1 mouse cellular context compared by ENCODE assay signal in the genomic region with DNA sequence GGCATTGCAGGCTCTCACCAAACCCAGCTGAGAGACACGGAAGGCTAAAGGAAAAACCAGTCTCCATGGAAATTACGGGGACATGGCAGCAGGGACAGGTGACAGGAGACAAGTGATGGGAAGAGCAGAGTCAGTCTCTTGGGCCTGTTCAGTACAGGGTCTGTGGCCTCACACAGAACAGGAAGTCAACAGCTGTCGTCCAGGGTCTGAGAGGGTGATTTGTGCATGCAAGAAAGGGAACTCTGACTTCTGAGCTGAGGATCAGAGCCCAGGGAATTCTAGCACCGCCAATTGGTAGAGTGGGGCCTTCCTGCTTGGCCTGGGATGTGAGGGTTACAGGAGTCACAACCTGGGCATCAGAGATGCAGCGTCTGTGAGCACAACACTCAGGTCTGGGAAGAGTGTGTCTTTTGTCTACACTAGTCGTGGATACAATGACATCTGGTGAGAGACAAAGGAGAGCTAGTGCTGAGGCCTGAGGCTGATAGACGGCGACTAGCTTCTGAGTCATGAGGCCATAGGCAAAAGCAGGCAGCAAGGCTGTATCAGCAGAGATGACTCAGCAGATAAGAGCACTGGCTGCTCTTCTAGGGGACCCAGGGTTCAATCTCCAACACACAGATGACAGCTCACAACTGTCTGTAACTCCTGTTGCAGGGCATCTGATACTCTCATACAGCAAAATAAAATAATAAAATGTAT.
TF ChIP-seq lines count a peak whose summit lies in the region.

No protein-coding gene starts in this region.

TF ChIP-seq in MEL, 35 proteins besides CTCF, POLR2A, EP300 and RAD21 (continued from another document):
- TF ChIP-seq TBP (IDR thresholded peaks at IDR 0.05; ENCODE audit: low read depth, low read length): no peak
- no peak for TF ChIP-seq USF1 (IDR thresholded peaks at IDR 0.05; ENCODE audit: low read depth, low read length)
- TF ChIP-seq NRF1 (IDR thresholded peaks at IDR 0.05; ENCODE audit: insufficient read depth, low read depth, low read length, poor library complexity, severe bottlenecking): no peak
